Mouse (Mus musculus) lung, embryonic 15.5 days (tissue): ENCODE measurements around the gene Glrx3. TPM values are rescaled to one million over a fixed set of nuclear protein-coding genes. Genes with fewer than 3 reads are reported as not detected.

Experiments
- ATAC-seq: fragments of 200-750 bp; cut with Nextera tagmentation; 2 replicates; pipeline ENCODE4 v1.8.0; 2017; ENCODE audit warnings: moderate number of reproducible peaks, borderline replicate concordance; ENCODE audit not compliant: low FRiP score, low TSS enrichment; ENCODE audit errors: extremely low read depth
- H3K27ac ChIP-seq: fragments of 300-500 bp; sonication (generic); 2 replicates; pipeline ENCODE4 v1.5.1; 2015; ENCODE audit warnings: moderate library complexity, mild to moderate bottlenecking, inconsistent platforms
- H3K27me3 ChIP-seq: fragments of 300-500 bp; sonication (generic); 2 replicates; pipeline ENCODE4 v1.6.1; 2015; ENCODE audit warnings: inconsistent platforms
- H3K36me3 ChIP-seq: fragments of 300-500 bp; sonication (generic); 2 replicates; pipeline ENCODE4 v1.6.1; 2015; ENCODE audit warnings: inconsistent platforms
- H3K4me1 ChIP-seq: fragments of 300-500 bp; sonication (generic); 2 replicates; pipeline ENCODE4 v1.6.1; 2015; ENCODE audit warnings: inconsistent platforms
- H3K4me2 ChIP-seq: fragments of 300-500 bp; sonication (generic); 2 replicates; pipeline ENCODE4 v1.6.1; 2015; ENCODE audit warnings: inconsistent platforms, mild to moderate bottlenecking, moderate library complexity
- H3K4me3 ChIP-seq: fragments of 300-500 bp; sonication (generic); 2 replicates; pipeline ENCODE4 v1.5.1; 2015; ENCODE audit warnings: mild to moderate bottlenecking, inconsistent platforms
- H3K9ac ChIP-seq: fragments of 300-500 bp; sonication (generic); 2 replicates; pipeline ENCODE4 v1.6.1; 2015; ENCODE audit warnings: inconsistent platforms
- H3K9me3 ChIP-seq: fragments of 300-500 bp; sonication (generic); 2 replicates; pipeline ENCODE4 v1.6.1; 2016; ENCODE audit warnings: inconsistent platforms
- whole genome bisulfite sequencing: fragments of 180-500 bp; shearing (Covaris S2); methylation state at CpG from one replicate; pipeline ENCODE4 v1.1.7; 2015; 5-methylcytosine and 5-hydroxymethylcytosine counted together
- polyA plus RNA-seq: library from polyadenylated mRNA; unstranded; fragments of >200 nt; fragmentation: Nextera tagmentation; extraction: Ambion mirVana; gene quantifications from 2 replicates; pipeline ENCODE4 v1.2.1, GENCODE M21; 2015

The Glrx3 gene
- polyA plus RNA-seq, 1 experiment from 2014 or later: 225 TPM

GRCm38 (mm10) chr7:137477950-137478620 is 40.7 kb downstream of the Glrx3 start:
- Histone ChIP-seq H3K4me2 (peak overlapping the region; percentile 42), H3K36me3 (no peaks in the 10 kb centered on the region), H3K9me3 (no peaks in the 10 kb centered on the region), H3K4me3 (no peak overlapping the region), H3K27ac (no peak overlapping the region), H3K27me3 (peaks cover 10% of the 10 kb centered on the region; the same call in 1 of the 2 replicates), H3K9ac (no peak overlapping the region), H3K4me1 (peaks cover 3% of the 10 kb centered on the region; the same call in 1 of the 2 replicates)
- peak; percentile 83; the same call in 1 of the 2 replicates for ATAC-seq
- 15% methylated on average over 30 of the region's 30 CpGs for WGBS

DNA sequence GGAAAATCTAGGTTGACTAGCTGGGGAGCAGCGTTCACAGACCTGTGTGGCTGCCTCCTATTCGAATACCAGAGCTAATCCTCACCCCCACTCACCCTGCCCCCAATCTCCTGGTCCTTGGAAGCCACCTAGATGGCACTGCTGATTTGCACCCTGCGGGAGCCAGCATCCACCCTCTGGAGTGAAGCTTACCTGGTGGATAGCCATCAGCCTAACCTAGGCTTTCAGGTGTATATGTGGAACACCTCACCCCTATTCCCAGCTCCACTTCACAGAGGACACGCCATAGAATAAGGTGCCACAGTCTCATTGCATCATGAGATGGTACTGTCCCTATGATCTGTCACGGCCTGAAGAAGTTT is 41.2 kb downstream of the Glrx3 start:
- Histone ChIP-seq H3K36me3 (no peaks in the 10 kb centered on the region), H3K4me3 (no peak overlapping the region), H3K27ac (no peak overlapping the region), H3K9me3 (no peaks in the 10 kb centered on the region), H3K9ac (no peak overlapping the region), H3K27me3 (peaks cover 10% of the 10 kb centered on the region; the same call in 1 of the 2 replicates), H3K4me1 (peaks cover 3% of the 10 kb centered on the region; the same call in 1 of the 2 replicates), H3K4me2 (peak overlapping the region; percentile 42)
- 19% methylated on average over 5 of the region's 5 CpGs for WGBS
- peak; percentile 23; the same call in 1 of the 2 replicates for ATAC-seq

- Histone ChIP-seq H3K4me1 (peaks cover 3% of the 10 kb centered on the region; the same call in 1 of the 2 replicates), H3K9me3 (no peaks in the 10 kb centered on the region), H3K36me3 (no peaks in the 10 kb centered on the region), H3K27me3 (peaks cover 10% of the 10 kb centered on the region; the same call in 1 of the 2 replicates), H3K4me2 (no peak overlapping the region), H3K27ac (no peak overlapping the region), H3K4me3 (no peak overlapping the region), H3K9ac (no peak overlapping the region)
- 64% methylated on average over 6 of the region's 6 CpGs for WGBS
- no peak for ATAC-seq
These were observed 43.4 kb downstream of the Glrx3 start for GRCm38 (mm10) chr7:137480839-137481238.

DNA sequence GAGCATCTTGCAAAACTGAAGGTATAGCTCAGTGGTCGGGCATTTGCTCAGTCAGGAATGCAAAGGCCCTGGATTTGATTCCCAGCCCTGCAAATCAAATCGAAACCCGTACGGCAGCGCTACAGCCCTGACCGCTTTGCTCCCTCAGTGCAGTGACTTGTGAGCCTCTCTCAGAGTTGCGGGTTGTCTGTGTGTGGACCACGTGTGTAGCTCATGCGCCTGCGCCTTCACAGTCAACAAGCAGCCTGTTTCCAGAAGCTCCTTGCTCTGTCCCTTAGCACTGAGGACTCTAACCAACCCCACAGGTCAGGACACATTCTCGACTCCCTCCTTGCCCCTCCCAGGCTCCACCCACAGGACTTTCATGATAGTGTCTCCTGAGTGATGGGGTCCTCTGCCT is 46.6 kb downstream of the Glrx3 start:
- Histone ChIP-seq H3K4me3 (no peak overlapping the region), H3K27ac (no peak overlapping the region), H3K4me1 (no peaks in the 10 kb centered on the region), H3K4me2 (no peak overlapping the region), H3K27me3 (no peaks in the 10 kb centered on the region), H3K9me3 (no peaks in the 10 kb centered on the region), H3K36me3 (no peaks in the 10 kb centered on the region), H3K9ac (no peak overlapping the region)
- 79% methylated on average over 11 of the region's 11 CpGs for whole genome bisulfite sequencing
- no peak for ATAC-seq

GRCm38 (mm10) chr7:137488391-137488790 is 51.0 kb downstream of the Glrx3 start:
- H3K27me3 ChIP-seq: no peaks in the 10 kb centered on the region
- WGBS: 57% methylated on average over 5 of the region's 5 CpGs
- H3K9me3 ChIP-seq: no peaks in the 10 kb centered on the region
- no peak for ATAC-seq
- H3K36me3 ChIP-seq: no peaks in the 10 kb centered on the region
- no peak overlapping the region for H3K4me3 ChIP-seq
- H3K27ac ChIP-seq: no peak overlapping the region
- no peak overlapping the region for H3K4me2 ChIP-seq
- H3K9ac ChIP-seq: no peak overlapping the region
- H3K4me1 ChIP-seq: no peaks in the 10 kb centered on the region

GRCm38 (mm10) chr7:137490711-137491110 is 53.3 kb downstream of the Glrx3 start:
- no peak overlapping the region for H3K4me2 ChIP-seq
- no peaks in the 10 kb centered on the region for H3K36me3 ChIP-seq
- 48% methylated on average over 4 of the region's 4 CpGs for WGBS
- ATAC-seq: no peak
- H3K9me3 ChIP-seq: no peaks in the 10 kb centered on the region
- no peak overlapping the region for H3K4me3 ChIP-seq
- no peaks in the 10 kb centered on the region for H3K27me3 ChIP-seq
- H3K4me1 ChIP-seq: no peaks in the 10 kb centered on the region
- H3K9ac ChIP-seq: no peak overlapping the region
- H3K27ac ChIP-seq: no peak overlapping the region

DNA sequence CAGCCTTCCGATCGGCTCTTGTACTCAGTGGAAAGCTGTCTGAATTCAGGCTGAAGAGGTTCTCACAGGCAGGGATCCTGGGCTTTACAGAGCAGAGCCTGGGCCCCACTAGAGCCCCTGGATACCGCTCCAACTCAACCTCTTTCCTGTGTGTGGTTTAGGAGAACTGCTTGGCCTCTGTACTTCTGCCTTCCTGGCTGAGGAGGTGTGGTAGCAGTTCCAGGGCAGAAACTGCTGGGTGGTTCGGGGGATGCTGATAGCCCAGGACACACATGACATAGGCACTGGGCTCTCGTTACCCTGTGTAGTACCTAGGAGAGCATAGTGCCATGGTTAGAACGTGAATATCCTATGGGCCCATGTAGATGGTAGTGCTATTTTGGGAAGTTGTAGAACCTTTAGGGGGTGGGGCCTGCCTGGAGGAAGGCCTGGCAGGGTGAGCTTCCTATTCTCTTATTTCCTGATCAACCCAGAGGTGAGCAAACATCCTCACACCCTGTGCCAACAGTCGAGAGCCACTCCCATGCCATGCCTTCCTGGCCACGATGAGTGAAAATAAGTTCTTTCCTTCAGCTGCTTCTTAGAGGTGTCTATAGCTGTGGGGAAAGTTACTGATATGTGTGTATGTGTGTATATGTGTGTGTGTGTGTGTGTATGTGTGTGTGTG is 55.0 kb downstream of the Glrx3 start:
- Histone ChIP-seq H3K36me3 (no peaks in the 10 kb centered on the region), H3K4me3 (no peak overlapping the region), H3K27ac (no peak overlapping the region), H3K4me1 (no peaks in the 10 kb centered on the region), H3K9ac (no peak overlapping the region), H3K4me2 (no peak overlapping the region), H3K9me3 (no peaks in the 10 kb centered on the region), H3K27me3 (no peaks in the 10 kb centered on the region)
- ATAC-seq: no peak
- 64% methylated on average over 8 of the region's 8 CpGs for WGBS

GRCm38 (mm10) chr7:137498736-137499135 is 61.3 kb downstream of the Glrx3 start:
- no peaks in the 10 kb centered on the region for H3K27me3 ChIP-seq
- WGBS: 70% methylated on average over 4 of the region's 4 CpGs
- ATAC-seq: no peak
- H3K27ac ChIP-seq: no peak overlapping the region
- no peak overlapping the region for H3K4me2 ChIP-seq
- H3K9me3 ChIP-seq: no peaks in the 10 kb centered on the region
- no peak overlapping the region for H3K4me3 ChIP-seq
- no peaks in the 10 kb centered on the region for H3K4me1 ChIP-seq
- H3K36me3 ChIP-seq: no peaks in the 10 kb centered on the region
- no peak overlapping the region for H3K9ac ChIP-seq

DNA sequence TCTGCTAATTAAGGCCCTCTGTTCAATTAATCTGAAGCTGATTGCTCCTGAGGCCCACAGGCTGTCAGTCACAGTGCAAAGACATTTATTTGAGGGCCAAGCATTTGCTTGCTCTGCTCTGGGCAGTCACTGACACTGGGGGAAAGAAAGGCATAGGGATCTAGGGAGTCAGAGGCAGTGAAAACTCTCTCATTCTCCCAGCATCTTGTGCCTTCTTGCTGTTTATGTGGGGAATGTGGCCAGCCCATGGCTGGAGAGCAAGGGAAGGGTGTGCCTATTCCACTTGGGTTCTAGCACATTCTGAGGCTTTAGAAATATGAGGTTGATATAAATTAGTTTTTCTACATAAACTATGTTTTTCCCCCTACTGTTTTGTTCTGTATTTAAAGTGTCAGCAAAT is 80.2 kb downstream of the Glrx3 start:
- Histone ChIP-seq H3K4me3 (no peak overlapping the region), H3K9ac (no peak overlapping the region), H3K4me1 (no peaks in the 10 kb centered on the region), H3K27me3 (no peaks in the 10 kb centered on the region), H3K36me3 (no peaks in the 10 kb centered on the region), H3K27ac (no peak overlapping the region), H3K9me3 (no peaks in the 10 kb centered on the region), H3K4me2 (no peak overlapping the region)
- no peak for ATAC-seq

GRCm38 (mm10) chr7:137518028-137518576 is 80.7 kb downstream of the Glrx3 start:
- 34% methylated on average over 5 of the region's 5 CpGs for WGBS
- Histone ChIP-seq H3K9me3 (no peaks in the 10 kb centered on the region), H3K27me3 (no peaks in the 10 kb centered on the region), H3K27ac (no peak overlapping the region), H3K9ac (no peak overlapping the region), H3K36me3 (no peaks in the 10 kb centered on the region), H3K4me1 (no peaks in the 10 kb centered on the region), H3K4me3 (no peak overlapping the region), H3K4me2 (no peak overlapping the region)
- no peak for ATAC-seq
